Mouse (Mus musculus) G1E (cell line): ENCODE measurements around the gene Ggcx.
A peak's percentile ranks its signal among the peaks of the same experiment; 100 is the strongest.

Experiments used
- CTCF ChIP-seq: IDR thresholded peaks from 2 replicates; pipeline ENCODE4 v1.5.1; 2012; ENCODE audit warnings: low read depth, low read length, inconsistent platforms, mixed read lengths
- GATA1 ChIP-seq: IDR thresholded peaks from 2 replicates; pipeline ENCODE4 v1.6.1; 2012; ENCODE audit warnings: borderline replicate concordance, low read length, inconsistent platforms, mixed read lengths
- GATA2 ChIP-seq: IDR thresholded peaks from 2 replicates; pipeline ENCODE4 v1.6.1; 2012; ENCODE audit warnings: low read depth, low read length, inconsistent platforms, borderline replicate concordance
- POLR2AphosphoS5 ChIP-seq: IDR thresholded peaks from 2 replicates; pipeline ENCODE4 v1.6.1; 2012; ENCODE audit warnings: low read depth, low read length, inconsistent platforms; ENCODE audit not compliant: insufficient replicate concordance
- TAL1 ChIP-seq: conservative IDR thresholded peaks from 2 replicates; pipeline ENCODE4 v1.6.1; 2012; ENCODE audit warnings: low read depth, low read length, inconsistent platforms, mixed read lengths

DNA sequence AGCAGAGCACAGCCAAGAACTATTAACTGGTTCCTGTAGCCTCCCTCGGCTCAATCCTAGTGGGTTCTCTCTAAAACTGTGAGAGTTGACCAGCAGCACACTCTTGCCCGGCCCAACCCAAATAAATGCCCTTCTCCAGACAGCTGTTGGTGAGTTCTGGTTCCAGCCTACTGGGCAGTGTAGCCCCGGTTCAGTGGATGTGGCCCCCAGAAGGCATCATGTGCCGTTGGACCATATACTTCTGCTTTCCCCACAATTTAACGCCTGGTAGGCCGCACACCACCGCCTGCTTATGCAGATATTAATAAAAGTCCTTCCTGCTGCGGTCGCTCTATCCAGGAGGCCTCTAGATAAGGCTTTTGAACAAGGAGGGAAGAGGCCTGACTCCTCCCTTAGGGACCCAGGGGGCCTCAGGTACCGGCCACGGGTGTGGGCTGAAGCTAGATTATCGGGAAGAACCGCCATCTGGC is 24.6 kb upstream of the Ggcx start:
- TF ChIP-seq CTCF (no peak), POLR2AphosphoS5 (no peak), GATA1 (no peak), TAL1 (peak; percentile 97), GATA2 (no peak)
